Mouse (Mus musculus) thymus, adult 2 months (tissue): ENCODE results near the gene Umodl1. TPM values are rescaled to one million over a fixed set of nuclear protein-coding genes. Genes with fewer than 3 reads are reported as not detected.

Experiments used
- DNase-seq: peaks from one replicate; pipeline ENCODE4 v3.0.0; 2021
- H3K27ac ChIP-seq: fragments of 200-500 bp; 2 replicates; pipeline ENCODE4 v1.5.1; 2012; ENCODE audit warnings: low read length, control low read depth; ENCODE audit not compliant: control insufficient read depth, insufficient read depth
- H3K27me3 ChIP-seq: fragments of 200-500 bp; 2 replicates; pipeline ENCODE4 v1.6.1; 2012; ENCODE audit warnings: mild to moderate bottlenecking, low read length, moderate library complexity, mixed read lengths; ENCODE audit not compliant: control insufficient read depth, insufficient read depth
- H3K36me3 ChIP-seq: fragments of 200-500 bp; 2 replicates; pipeline ENCODE4 v1.6.1; 2012; ENCODE audit warnings: mild to moderate bottlenecking, low read length, moderate library complexity; ENCODE audit not compliant: control insufficient read depth, insufficient read depth
- H3K4me1 ChIP-seq: fragments of 200-500 bp; replicated peaks from 2 replicates; pipeline ENCODE4 v1.6.1; 2012; ENCODE audit warnings: low read length; ENCODE audit not compliant: control insufficient read depth, insufficient read depth
- H3K4me3 ChIP-seq: fragments of 200-500 bp; 2 replicates; pipeline ENCODE4 v1.5.1; 2012; ENCODE audit warnings: mild to moderate bottlenecking, low read length, control low read depth, moderate library complexity; ENCODE audit not compliant: control insufficient read depth, insufficient read depth
- CTCF ChIP-seq: fragments of 200-500 bp; IDR thresholded peaks from 2 replicates; pipeline ENCODE4 v1.5.1; 2012; ENCODE audit warnings: mild to moderate bottlenecking, control low read depth, low read length, moderate library complexity, borderline replicate concordance; ENCODE audit not compliant: control insufficient read depth, poor library complexity, insufficient read depth; ENCODE audit errors: extremely low read depth
- POLR2A ChIP-seq: fragments of 200-500 bp; IDR thresholded peaks from 2 replicates; pipeline ENCODE4 v1.6.1; 2012; ENCODE audit warnings: mild to moderate bottlenecking, low read length, control low read depth, moderate library complexity; ENCODE audit not compliant: control insufficient read depth, poor library complexity, insufficient read depth; ENCODE audit errors: extremely low read depth
- WGBS: fragments of 180-500 bp; shearing (Covaris S2); methylation state at CpG from one replicate; pipeline ENCODE4 v1.1.7; 2018; 5-methylcytosine and 5-hydroxymethylcytosine counted together
- polyA plus RNA-seq: library from polyadenylated mRNA; depleted of rRNA; stranded (reverse); fragments of >200 nt; gene quantifications from 2 replicates; pipeline ENCODE4 v1.2.3, GENCODE M21; 2012

Gene Umodl1
- polyA plus RNA-seq, 1 experiment: 1.5 TPM

- H3K27me3 ChIP-seq: no peaks in the 10 kb centered on the region
- WGBS: 95% methylated on average over 8 of the region's 8 CpGs
- no peak overlapping the region for H3K27ac ChIP-seq
- no peak for TF ChIP-seq POLR2A
- no peak for TF ChIP-seq CTCF
- no peak for DNase-seq
- H3K4me1 ChIP-seq: no peaks in the 10 kb centered on the region
- H3K36me3 ChIP-seq: no peaks in the 10 kb centered on the region
- H3K4me3 ChIP-seq: no peak overlapping the region
Measured at GRCm38 (mm10) chr17:31021276-31021675, 66.8 kb downstream of the Umodl1 start.

- Histone ChIP-seq H3K27me3 (no peaks in the 10 kb centered on the region), H3K4me1 (no peaks in the 10 kb centered on the region), H3K4me3 (no peak overlapping the region), H3K27ac (no peak overlapping the region), H3K36me3 (no peaks in the 10 kb centered on the region)
- DNase-seq: no peak
- 79% methylated on average over 7 of the region's 7 CpGs for WGBS
- TF ChIP-seq POLR2A (no peak), CTCF (no peak)
Measured at GRCm38 (mm10) chr17:31024125-31024781, 69.8 kb downstream of the Umodl1 start.

GRCm38 (mm10) chr17:31024782-31025125 is 70.3 kb downstream of the Umodl1 start:
- no peak for TF ChIP-seq CTCF
- TF ChIP-seq POLR2A: no peak
- no peak for DNase-seq
- no peaks in the 10 kb centered on the region for H3K4me1 ChIP-seq
- H3K36me3 ChIP-seq: no peaks in the 10 kb centered on the region
- H3K4me3 ChIP-seq: no peak overlapping the region
- WGBS: 93% methylated on average over 5 of the region's 5 CpGs
- H3K27me3 ChIP-seq: no peaks in the 10 kb centered on the region
- H3K27ac ChIP-seq: no peak overlapping the region

GRCm38 (mm10) chr17:31026986-31027385 is 72.5 kb downstream of the Umodl1 start:
- no peak for DNase-seq
- Histone ChIP-seq H3K4me3 (no peak overlapping the region), H3K27ac (no peak overlapping the region), H3K36me3 (no peaks in the 10 kb centered on the region), H3K27me3 (no peaks in the 10 kb centered on the region), H3K4me1 (no peaks in the 10 kb centered on the region)
- WGBS: 88% methylated on average over 6 of the region's 6 CpGs
- no peak for TF ChIP-seq POLR2A
- TF ChIP-seq CTCF: no peak

GRCm38 (mm10) chr17:31027723-31028122 is 73.3 kb downstream of the Umodl1 start:
- DNase-seq: no peak
- TF ChIP-seq POLR2A: no peak
- Histone ChIP-seq H3K36me3 (no peaks in the 10 kb centered on the region), H3K4me3 (no peak overlapping the region), H3K27ac (no peak overlapping the region), H3K4me1 (no peaks in the 10 kb centered on the region), H3K27me3 (no peaks in the 10 kb centered on the region)
- WGBS: 95% methylated on average over 6 of the region's 6 CpGs

GRCm38 (mm10) chr17:31028821-31029370 is 74.5 kb downstream of the Umodl1 start:
- 87% methylated on average over 9 of the region's 9 CpGs for WGBS
- no peaks in the 10 kb centered on the region for H3K27me3 ChIP-seq
- DNase-seq: no peak
- H3K4me1 ChIP-seq: peaks cover 8% of the 10 kb centered on the region
- no peak overlapping the region for H3K4me3 ChIP-seq
- H3K36me3 ChIP-seq: no peaks in the 10 kb centered on the region
- H3K27ac ChIP-seq: no peak overlapping the region
- no peak for TF ChIP-seq POLR2A
- no peak for TF ChIP-seq CTCF

GRCm38 (mm10) chr17:31029407-31029806 is 75.0 kb downstream of the Umodl1 start:
- no peak overlapping the region for H3K4me3 ChIP-seq
- H3K27me3 ChIP-seq: no peaks in the 10 kb centered on the region
- DNase-seq: no peak
- peaks cover 13% of the 10 kb centered on the region for H3K4me1 ChIP-seq
- 94% methylated on average over 4 of the region's 4 CpGs for WGBS
- H3K27ac ChIP-seq: no peak overlapping the region
- H3K36me3 ChIP-seq: no peaks in the 10 kb centered on the region
- TF ChIP-seq CTCF (no peak), POLR2A (no peak)
